Mouse (Mus musculus) left cerebral cortex, postnatal 4 days (tissue): ENCODE measurements around the gene Dld. TPM values are rescaled to one million over a fixed set of nuclear protein-coding genes. Genes with fewer than 3 reads are reported as not detected.

ENCODE experiments used
- DNase-seq: peaks from one replicate; pipeline ENCODE4 v3.0.0-alpha.2; 2022
- intact Hi-C: fragments of 180-260 bp; cut with DNase I; formaldehyde crosslinking; loops from one replicate; pipeline ENCODE4 v1.15.1; 2025
- total RNA-seq, 2 experiments: library from RNA; stranded (reverse); gene quantifications; 2 replicates each; pipeline ENCODE4 v1.2.3; 2021

Gene Dld
- total RNA-seq, 2 experiments from 2014 or later: 86.5 to 94.7 TPM

- no peak for DNase-seq
- intact Hi-C loops: no loop called here
Measured at GRCm38 (mm10) chr12:31296097-31296496, 55.2 kb downstream of the Dld start.

GRCm38 (mm10) chr12:31295505-31295904 lies 55.7 kb downstream of the Dld start:
- DNase-seq: no peak
- intact Hi-C loops: no loop called here

GRCm38 (mm10) chr12:31294996-31295395 lies 56.3 kb downstream of the Dld start:
- DNase-seq: no peak
- intact Hi-C loops: no loop called here

GRCm38 (mm10) chr12:31294526-31294925 lies 56.7 kb downstream of the Dld start:
- intact Hi-C loops: no loop called here
- no peak for DNase-seq

- DNase-seq: no peak
- intact Hi-C loops: no loop called here
Measured at GRCm38 (mm10) chr12:31293361-31294142, 57.7 kb downstream of the Dld start.

- intact Hi-C loops: no loop called here
- DNase-seq: no peak
Measured at GRCm38 (mm10) chr12:31290951-31291350, 60.3 kb downstream of the Dld start.

GRCm38 (mm10) chr12:31289046-31289445 lies 62.2 kb downstream of the Dld start:
- intact Hi-C loops: no loop called here
- DNase-seq: no peak

- no peak for DNase-seq
- intact Hi-C loops: no loop called here
Measured at GRCm38 (mm10) chr12:31283617-31284136, 67.6 kb downstream of the Dld start.

GRCm38 (mm10) chr12:31283131-31283530 lies 68.1 kb downstream of the Dld start:
- DNase-seq: no peak
- intact Hi-C loops: no loop called here

- no peak for DNase-seq
- intact Hi-C loops: no loop called here
Measured at GRCm38 (mm10) chr12:31282241-31282640, 69.0 kb downstream of the Dld start.

Other genes with a start within 250 kb of the Dld start
- not detected for gene Gm6993, start 110.7 kb downstream of the Dld start, total RNA-seq
- gene Lamb1, start 86.2 kb downstream of the Dld start, total RNA-seq: 10 to 100 TPM; 50.9 to 55.7 TPM
- gene Slc26a3, start 39.4 kb upstream of the Dld start, total RNA-seq: under 1 TPM in 1 of 2 experiments, not detected in 1; 0.16 TPM
- gene Cbll1, start 148.2 kb upstream of the Dld start, total RNA-seq: 10 to 100 TPM; 31.0 to 31.2 TPM
- gene Slc26a4, start 208.5 kb upstream of the Dld start, total RNA-seq: 1 to 10 TPM in 1 of 2 experiments, under 1 TPM in 1; 0.40 to 1.0 TPM